Mouse (Mus musculus): ENCODE results near the gene Cep170b. TPM values are rescaled to one million over a fixed set of nuclear protein-coding genes. Genes with fewer than 3 reads are reported as not detected.

Gene Cep170b
- total RNA-seq, 2 experiments from 2014 or later = 10.2 to 11.4 TPM

- peak; percentile 14 to 15 for DNase-seq (ENCODE audit: low spot score in 2 of 2)
Observed at GRCm38 (mm10) chr12:112760154-112760926, 40.1 kb downstream of the Cep170b start, which contains the start of gene Pld4. TSS of gene Pld4 (plus strand) at chr12:112760655.

DNA sequence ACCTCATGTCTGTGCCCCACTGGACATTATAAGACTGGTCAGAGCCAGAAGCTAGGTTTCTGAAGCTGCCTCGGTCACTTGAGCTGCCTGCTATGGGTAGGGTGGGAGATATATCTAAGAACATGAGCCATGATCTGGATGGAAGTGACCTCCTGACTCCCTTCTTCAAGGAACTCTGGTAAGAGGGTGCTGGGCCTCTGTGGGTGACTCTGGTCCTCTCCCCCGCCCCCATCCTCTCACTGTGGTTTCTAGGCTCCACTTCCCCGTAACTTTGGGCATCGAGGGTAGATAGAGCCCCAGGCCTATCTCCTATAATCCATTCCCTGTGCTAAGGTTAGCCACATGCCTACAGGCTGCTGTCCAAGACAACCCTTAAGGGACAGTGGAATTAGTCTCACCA lies 41.2 kb downstream of the Cep170b start:
- DNase-seq (ENCODE audit: low spot score in 2 of 2) = no peak

- DNase-seq (ENCODE audit: low spot score in 2 of 2) = peak; percentile 16
Observed at GRCm38 (mm10) chr12:112762018-112762417, 41.8 kb downstream of the Cep170b start.

DNA sequence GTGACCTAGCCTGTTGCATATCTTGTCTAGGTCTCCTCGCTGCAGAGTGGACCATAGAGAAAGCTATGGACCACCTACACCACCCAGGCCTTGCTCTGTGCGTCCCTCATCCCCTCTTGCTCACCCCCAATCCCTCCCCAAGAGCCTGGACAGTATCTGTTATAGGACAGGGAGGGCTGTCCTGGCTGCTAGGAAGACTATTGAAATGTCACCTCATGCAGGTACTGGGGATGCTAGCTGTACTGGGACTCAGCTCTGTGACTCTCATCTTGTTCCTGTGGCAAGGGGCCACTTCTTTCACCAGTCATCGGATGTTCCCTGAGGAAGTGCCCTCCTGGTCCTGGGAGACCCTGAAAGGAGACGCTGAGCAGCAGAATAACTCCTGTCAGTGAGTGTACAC lies 42.9 kb downstream of the Cep170b start:
- DNase-seq (ENCODE audit: low spot score in 2 of 2) = no peak

- DNase-seq (ENCODE audit: low spot score in 2 of 2) = peak in 1 of 2 experiments; percentile 14
Observed at GRCm38 (mm10) chr12:112764141-112764540, 43.9 kb downstream of the Cep170b start.

GRCm38 (mm10) chr12:112764991-112765390 lies 44.7 kb downstream of the Cep170b start:
- peak in 1 of 2 experiments; percentile 12 for DNase-seq (ENCODE audit: low spot score in 2 of 2)

GRCm38 (mm10) chr12:112766586-112766985 lies 46.3 kb downstream of the Cep170b start:
- peak in 1 of 2 experiments; percentile 15 for DNase-seq (ENCODE audit: low spot score in 2 of 2)

DNA sequence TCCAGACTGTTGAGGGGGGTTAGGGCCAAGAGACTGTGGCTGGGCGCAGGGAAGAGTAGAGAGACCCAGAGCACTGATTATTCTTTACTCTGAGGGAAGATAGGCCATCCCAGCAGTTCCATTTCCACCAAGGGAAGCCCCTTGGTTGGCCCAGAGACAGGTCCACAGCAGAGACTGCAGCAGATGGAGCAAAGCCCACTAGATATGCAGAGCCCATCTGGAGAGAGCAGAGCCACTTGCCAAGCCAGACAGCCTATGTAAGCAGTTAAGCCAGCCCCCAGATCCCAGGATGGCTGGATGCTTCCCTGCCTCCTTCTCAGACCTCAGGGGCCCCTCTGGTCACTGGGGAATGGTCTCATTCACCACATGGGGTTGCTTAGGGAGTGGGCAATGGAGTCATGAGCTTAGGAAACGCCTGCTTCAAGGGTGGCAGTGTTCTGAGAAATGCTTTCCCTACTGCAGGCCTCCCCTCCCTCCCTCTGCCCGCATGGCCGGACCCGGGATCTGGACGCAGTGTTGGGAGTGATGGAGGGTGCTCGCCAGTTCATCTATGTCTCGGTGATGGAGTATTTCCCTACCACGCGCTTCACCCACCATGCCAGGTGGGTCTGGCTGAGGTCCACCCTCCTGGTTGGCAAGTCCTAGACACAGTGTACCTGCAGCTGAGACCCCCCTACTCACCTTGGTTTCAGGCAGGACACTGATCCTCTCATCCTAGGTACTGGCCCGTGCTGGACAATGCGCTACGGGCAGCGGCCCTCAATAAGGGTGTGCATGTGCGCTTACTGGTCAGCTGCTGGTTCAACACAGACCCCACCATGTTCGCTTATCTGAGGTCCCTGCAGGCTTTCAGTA lies 47.0 kb downstream of the Cep170b start:
- DNase-seq (ENCODE audit: low spot score in 2 of 2) = peak in 1 of 2 experiments; percentile 16

DNA sequence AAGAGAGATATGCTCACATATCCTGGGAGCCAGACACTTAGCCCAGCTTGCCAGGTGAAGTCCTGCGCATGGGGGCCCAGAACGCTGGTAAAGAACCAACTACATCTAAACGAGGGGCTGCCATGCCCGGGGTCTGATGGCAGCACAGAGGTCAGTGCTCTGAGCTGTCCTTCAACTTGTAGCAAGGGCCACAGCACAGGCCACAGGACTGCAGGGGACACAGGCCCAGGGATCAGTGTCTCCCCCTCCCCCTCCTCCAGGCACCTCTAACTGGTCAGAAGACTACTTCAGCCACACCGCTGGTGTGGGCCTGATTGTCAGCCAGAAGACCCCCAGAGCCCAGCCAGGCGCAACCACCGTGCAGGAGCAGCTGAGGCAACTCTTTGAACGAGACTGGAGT lies 47.9 kb downstream of the Cep170b start:
- DNase-seq (ENCODE audit: low spot score in 2 of 2) = peak in 1 of 2 experiments; percentile 13

GRCm38 (mm10) chr12:112769031-112769430 lies 48.8 kb downstream of the Cep170b start:
- DNase-seq (ENCODE audit: low spot score in 2 of 2) = peak in 1 of 2 experiments; percentile 12

DNA sequence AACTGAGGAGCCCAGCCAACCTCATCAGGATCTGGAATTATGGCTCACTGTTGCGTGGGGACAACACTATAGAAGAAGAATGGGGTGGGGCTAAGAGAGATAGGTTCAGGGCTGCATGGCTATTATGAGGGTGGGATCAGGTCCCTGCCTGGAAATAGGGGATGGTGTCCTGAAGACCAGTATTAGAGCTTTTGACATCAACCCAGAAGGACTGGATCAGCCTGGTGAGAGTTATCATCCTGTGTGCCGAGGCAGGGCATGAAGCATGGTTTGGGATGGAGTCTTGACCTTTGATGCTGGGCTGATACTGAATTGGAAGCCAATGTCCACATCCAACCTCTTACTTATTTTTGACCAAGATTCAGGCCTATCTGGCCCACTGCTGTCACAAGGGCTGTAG lies 49.5 kb downstream of the Cep170b start:
- DNase-seq (ENCODE audit: low spot score in 2 of 2) = no peak

GRCm38 (mm10) chr12:112770396-112770795 lies 50.1 kb downstream of the Cep170b start:
- peak; percentile 6 to 14 for DNase-seq (ENCODE audit: low spot score in 2 of 2)

GRCm38 (mm10) chr12:112772306-112772705 lies 52.1 kb downstream of the Cep170b start:
- peak in 1 of 2 experiments; percentile 14 for DNase-seq (ENCODE audit: low spot score in 2 of 2)

DNA sequence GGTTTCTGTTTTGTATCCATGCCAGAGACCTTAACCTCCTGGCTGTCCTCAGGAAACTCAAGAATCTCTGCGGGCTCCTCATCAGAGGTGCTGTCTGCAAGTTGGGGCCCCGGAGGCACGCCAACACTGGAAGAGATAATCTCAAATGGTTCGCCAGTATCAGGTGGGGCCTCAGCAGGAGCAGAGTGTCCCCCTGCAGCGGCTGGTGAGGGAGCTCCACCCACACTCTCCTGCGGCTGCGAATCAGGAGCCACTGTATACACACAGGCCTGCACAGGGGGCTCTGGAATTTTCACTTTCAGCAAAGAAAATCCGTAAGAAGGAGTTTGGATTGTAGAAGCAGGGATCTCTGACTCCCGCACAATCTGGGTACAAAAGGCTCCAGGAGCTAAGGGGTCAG lies 53.1 kb downstream of the Cep170b start:
- no peak for DNase-seq (ENCODE audit: low spot score in 2 of 2)

- no peak for DNase-seq (ENCODE audit: low spot score in 2 of 2)
Observed at GRCm38 (mm10) chr12:112774026-112774425, 53.8 kb downstream of the Cep170b start.

DNA sequence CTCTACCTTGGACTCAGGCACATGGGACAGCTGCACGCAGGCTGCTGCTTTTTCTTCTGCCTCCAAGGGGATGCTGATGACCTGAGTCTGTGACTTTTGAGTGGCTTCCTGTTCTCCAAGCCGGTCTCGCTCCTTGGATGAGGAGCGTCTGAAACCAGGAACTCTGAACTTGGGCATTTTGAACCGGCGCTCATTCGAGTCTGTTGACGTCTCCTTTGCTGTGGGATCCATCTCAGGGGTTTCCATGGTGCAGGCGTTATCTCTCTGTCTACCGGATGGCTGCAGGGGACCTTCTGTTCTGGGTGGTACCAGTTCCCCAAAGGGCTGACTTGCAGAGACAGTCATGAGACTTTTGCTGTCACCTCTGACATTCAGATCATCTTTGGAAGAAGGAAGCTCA lies 54.2 kb downstream of the Cep170b start:
- DNase-seq (ENCODE audit: low spot score in 2 of 2) = no peak

- no peak for DNase-seq (ENCODE audit: low spot score in 2 of 2)
Observed at GRCm38 (mm10) chr12:112791026-112791425, 70.8 kb downstream of the Cep170b start.

DNA sequence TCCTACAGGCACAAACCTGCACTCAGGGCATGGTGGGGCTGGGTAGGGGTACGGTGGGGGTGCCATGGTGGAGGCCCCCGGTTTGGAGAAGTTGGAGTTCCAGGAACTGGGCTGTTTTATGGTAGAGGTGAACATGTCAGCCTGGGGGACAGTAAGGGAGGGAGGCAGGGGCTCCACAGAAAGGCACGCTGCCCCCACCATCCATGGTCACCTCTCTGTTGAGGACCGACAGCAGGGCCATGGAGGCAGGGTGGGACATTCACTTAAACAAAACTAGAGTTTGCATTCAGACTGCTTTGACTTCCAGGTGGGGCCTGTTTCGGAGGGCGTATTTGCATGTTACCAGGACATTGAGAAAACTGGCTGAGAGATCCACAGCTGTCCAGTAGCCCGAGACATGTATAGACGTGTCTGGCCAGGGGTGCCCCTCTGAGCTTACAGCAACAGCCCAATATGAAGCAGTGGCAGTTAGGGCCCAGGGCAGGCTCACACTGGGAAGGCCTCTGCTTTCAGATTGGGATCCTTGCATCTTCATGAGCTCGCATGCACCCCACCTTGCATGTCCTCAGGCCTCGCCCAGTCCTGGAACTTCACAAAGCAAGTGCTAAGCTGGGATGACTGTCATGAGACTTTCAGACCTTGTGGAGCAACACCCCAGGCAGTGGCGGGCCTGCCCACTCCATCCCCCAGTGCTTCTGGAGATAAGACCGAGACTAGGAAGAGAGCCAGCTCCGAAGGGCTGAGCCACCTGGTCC lies 73.5 kb downstream of the Cep170b start:
- DNase-seq (ENCODE audit: low spot score in 2 of 2) = peak in 1 of 2 experiments; percentile 45

- DNase-seq (ENCODE audit: low spot score in 2 of 2) = no peak
Observed at GRCm38 (mm10) chr12:112794356-112794816, 74.1 kb downstream of the Cep170b start.

- DNase-seq (ENCODE audit: low spot score in 2 of 2) = no peak
Observed at GRCm38 (mm10) chr12:112794998-112795397, 74.7 kb downstream of the Cep170b start.

All from gastrocnemius, postnatal 4 days (tissue).